Mouse (Mus musculus) liver, adult 2 months (tissue): ENCODE results near the gene Cyp2d22.

Experiments
- CTCF ChIP-seq: fragments of 200-500 bp; IDR thresholded peaks from 2 replicates; pipeline ENCODE4 v1.5.1; 2011; ENCODE audit warnings: low read depth, low read length, control low read depth
- POLR2A ChIP-seq: fragments of 200-500 bp; IDR thresholded peaks from 2 replicates; pipeline ENCODE4 v1.6.1; 2011; ENCODE audit warnings: low read length, control low read depth; ENCODE audit not compliant: insufficient read depth; ENCODE audit errors: extremely low read depth

DNA sequence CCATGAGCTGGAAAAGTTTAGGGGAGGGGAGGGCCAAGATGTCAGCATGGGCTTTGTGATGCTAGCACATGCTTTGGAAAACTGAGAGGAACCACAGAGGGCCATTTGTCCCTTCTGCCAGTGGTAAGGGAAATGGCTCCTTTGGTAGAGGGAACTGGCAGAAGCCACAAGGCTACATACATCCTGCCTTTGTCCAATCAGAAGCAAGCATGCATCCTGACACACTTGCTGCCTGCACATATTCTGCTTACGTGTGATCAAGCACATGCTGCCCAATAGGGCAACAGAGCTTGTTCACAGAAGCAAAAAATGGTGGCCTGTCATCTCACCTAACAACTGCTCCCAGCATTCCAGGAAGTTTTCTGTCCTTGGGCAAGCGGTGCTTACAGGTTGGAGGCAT is 54.7 kb downstream of the Cyp2d22 start:
- TF ChIP-seq POLR2A (no peak), CTCF (no peak)
